Mouse (Mus musculus) MEL (cell line): ENCODE measurements around the gene Hmgcl. TPM values are rescaled to one million over a fixed set of nuclear protein-coding genes. Genes with fewer than 3 reads are reported as not detected.

Source experiments
- DNase-seq: peaks from one replicate; pipeline ENCODE4 v3.0.0; 2011; ENCODE audit warnings: low read depth, low spot score
- H3K27ac ChIP-seq: 2 replicates; pipeline ENCODE4 v1.5.1; 2012; ENCODE audit warnings: low read depth, mild to moderate bottlenecking, control low read depth, low read length, moderate library complexity; ENCODE audit not compliant: control insufficient read depth
- H3K27me3 ChIP-seq, 2 experiments: fragments of 150-350 bp in 1 of 2; sonication (generic) in 1 of 2; 2 replicates each; pipeline ENCODE4 v1.6.1; 2012; ENCODE audit warnings: low read length in 2 of 2, mild to moderate bottlenecking in 2 of 2, improper control_type of control experiment in 1 of 2, moderate library complexity in 1 of 2; ENCODE audit not compliant: insufficient read depth in 2 of 2, control insufficient read depth in 1 of 2
- H3K36me3 ChIP-seq, 2 experiments: 2 replicates each; pipeline ENCODE4 v1.6.1; 2012 to 2014; ENCODE audit warnings: low read length in 2 of 2, improper control_type of control experiment in 1 of 2, inconsistent platforms in 1 of 2, mild to moderate bottlenecking in 1 of 2; ENCODE audit not compliant: insufficient read depth in 2 of 2, control insufficient read depth in 1 of 2
- H3K4me1 ChIP-seq, 2 experiments: fragments of 150-350 bp in 1 of 2; sonication (generic) in 1 of 2; 2 replicates each; pipeline ENCODE4 v1.6.1; 2012; ENCODE audit warnings: low read length in 2 of 2, improper control_type of control experiment in 1 of 2, mild to moderate bottlenecking in 1 of 2; ENCODE audit not compliant: insufficient read depth in 2 of 2, control insufficient read depth in 1 of 2
- H3K4me3 ChIP-seq, 2 experiments: fragments of 150-350 bp in 1 of 2; sonication (generic) in 1 of 2; 2 replicates each; pipeline ENCODE4 v1.5.1; 2012; ENCODE audit warnings: low read depth in 2 of 2, low read length in 2 of 2, mild to moderate bottlenecking in 2 of 2, moderate library complexity in 2 of 2, control low read depth in 1 of 2, improper control_type of control experiment in 1 of 2; ENCODE audit not compliant: control insufficient read depth in 1 of 2, insufficient read depth in 1 of 2
- H3K79me2 ChIP-seq: 2 replicates; pipeline ENCODE4 v1.6.1; 2012; ENCODE audit warnings: mild to moderate bottlenecking, low read length, moderate library complexity; ENCODE audit not compliant: control insufficient read depth, poor library complexity, insufficient read depth
- H3K9ac ChIP-seq: 2 replicates; pipeline ENCODE4 v1.6.1; 2012; ENCODE audit warnings: low read depth, mild to moderate bottlenecking, control low read depth, low read length, moderate library complexity; ENCODE audit not compliant: control insufficient read depth, poor library complexity, severe bottlenecking
- H3K9me3 ChIP-seq: fragments of 150-350 bp; sonication (generic); replicated peaks from 2 replicates; pipeline ENCODE4 v1.6.1; 2012; ENCODE audit warnings: mild to moderate bottlenecking, low read length, improper control_type of control experiment, moderate library complexity; ENCODE audit not compliant: insufficient read depth
- CHD1 ChIP-seq: IDR thresholded peaks from 2 replicates; pipeline ENCODE4 v1.6.1; 2012; ENCODE audit warnings: low read depth, mild to moderate bottlenecking, inconsistent platforms, low read length, improper control_type of control experiment
- CHD2 ChIP-seq: IDR thresholded peaks from 2 replicates; pipeline ENCODE4 v1.6.1; 2011; ENCODE audit warnings: low read length, improper control_type of control experiment
- CTCF ChIP-seq, 3 experiments: IDR thresholded peaks in 2 of 3; conservative IDR thresholded peaks in 1 of 3; 2 replicates each; pipeline ENCODE4 v1.5.1; 2011 to 2012; ENCODE audit warnings: low read length in 3 of 3, low read depth in 2 of 3, mild to moderate bottlenecking in 2 of 3, improper control_type of control experiment in 1 of 3, inconsistent platforms in 1 of 3, mixed read lengths in 1 of 3, moderate library complexity in 1 of 3; ENCODE audit not compliant: control insufficient read depth in 1 of 3, insufficient read depth in 1 of 3, poor library complexity in 1 of 3, severe bottlenecking in 1 of 3
- ELF1 ChIP-seq: IDR thresholded peaks from 2 replicates; pipeline ENCODE4 v1.6.1; 2014; ENCODE audit warnings: low read depth, mild to moderate bottlenecking, inconsistent platforms, low read length, improper control_type of control experiment, moderate library complexity
- ETS1 ChIP-seq: IDR thresholded peaks from 2 replicates; pipeline ENCODE4 v1.6.1; 2012; ENCODE audit warnings: low read depth, mild to moderate bottlenecking, inconsistent platforms, low read length, improper control_type of control experiment, moderate library complexity
- GABPA ChIP-seq: IDR thresholded peaks from 2 replicates; pipeline ENCODE4 v1.6.1; 2012; ENCODE audit warnings: low read depth, mild to moderate bottlenecking, inconsistent platforms, low read length, improper control_type of control experiment, moderate library complexity
- GATA1 ChIP-seq: IDR thresholded peaks from 2 replicates; pipeline ENCODE4 v1.6.1; 2011; ENCODE audit warnings: low read depth, low read length, improper control_type of control experiment
- HCFC1 ChIP-seq: IDR thresholded peaks from 2 replicates; pipeline ENCODE4 v1.6.1; 2012; ENCODE audit warnings: low read depth, mild to moderate bottlenecking, inconsistent platforms, low read length, improper control_type of control experiment, moderate library complexity
- JUND ChIP-seq: IDR thresholded peaks from 2 replicates; pipeline ENCODE4 v1.6.1; 2011; ENCODE audit warnings: low read depth, mild to moderate bottlenecking, improper control_type of control experiment, low read length
- KAT2A ChIP-seq: conservative IDR thresholded peaks from 2 replicates; pipeline ENCODE4 v1.6.1; 2012; ENCODE audit warnings: low read depth, low read length, improper control_type of control experiment, inconsistent platforms
- MAFK ChIP-seq: IDR thresholded peaks from 2 replicates; pipeline ENCODE4 v1.6.1; 2011; ENCODE audit warnings: low read depth, mild to moderate bottlenecking, low read length, improper control_type of control experiment, borderline replicate concordance
- MAZ ChIP-seq: IDR thresholded peaks from 2 replicates; pipeline ENCODE4 v1.6.1; 2012; ENCODE audit warnings: low read depth, mild to moderate bottlenecking, inconsistent platforms, low read length, improper control_type of control experiment
- MEF2A ChIP-seq: IDR thresholded peaks from 2 replicates; pipeline ENCODE4 v1.6.1; 2014; ENCODE audit warnings: low read depth, mild to moderate bottlenecking, inconsistent platforms, low read length, improper control_type of control experiment; ENCODE audit not compliant: poor library complexity, insufficient replicate concordance, severe bottlenecking; ENCODE audit errors: extremely low read depth
- MYB ChIP-seq: IDR thresholded peaks from 2 replicates; pipeline ENCODE4 v1.6.1; 2011; ENCODE audit warnings: mild to moderate bottlenecking, low read depth, low read length, improper control_type of control experiment
- NELFE ChIP-seq: IDR thresholded peaks from 2 replicates; pipeline ENCODE4 v1.6.1; 2011; ENCODE audit warnings: low read depth, low read length, improper control_type of control experiment
- POLR2AphosphoS2 ChIP-seq: IDR thresholded peaks from 2 replicates; pipeline ENCODE4 v1.6.1; 2011; ENCODE audit warnings: low read length, improper control_type of control experiment
- POLR2AphosphoS5 ChIP-seq: IDR thresholded peaks from 2 replicates; pipeline ENCODE4 v1.6.1; 2012; ENCODE audit warnings: low read depth, borderline replicate concordance, mild to moderate bottlenecking, inconsistent platforms, low read length, moderate library complexity, mixed read lengths
- RAD21 ChIP-seq: IDR thresholded peaks from 2 replicates; pipeline ENCODE4 v1.6.1; 2011; ENCODE audit warnings: mild to moderate bottlenecking, low read depth, low read length, improper control_type of control experiment
- RCOR1 ChIP-seq: IDR thresholded peaks from 2 replicates; pipeline ENCODE4 v1.6.1; 2012; ENCODE audit warnings: low read depth, mild to moderate bottlenecking, inconsistent platforms, low read length, improper control_type of control experiment
- SIN3A ChIP-seq: IDR thresholded peaks from 2 replicates; pipeline ENCODE4 v1.6.1; 2012; ENCODE audit warnings: low read length, improper control_type of control experiment, inconsistent platforms
- SMC3 ChIP-seq: IDR thresholded peaks from 2 replicates; pipeline ENCODE4 v1.6.1; 2011; ENCODE audit warnings: low read depth, low read length, improper control_type of control experiment
- TAL1 ChIP-seq: IDR thresholded peaks from 2 replicates; pipeline ENCODE4 v1.6.1; 2012; ENCODE audit warnings: mild to moderate bottlenecking, inconsistent platforms, low read length, moderate library complexity, mixed read lengths
- TCF12 ChIP-seq: IDR thresholded peaks from 2 replicates; pipeline ENCODE4 v1.6.1; 2014; ENCODE audit warnings: low read depth, mild to moderate bottlenecking, inconsistent platforms, low read length, improper control_type of control experiment, moderate library complexity
- USF1 ChIP-seq: IDR thresholded peaks from 2 replicates; pipeline ENCODE4 v1.6.1; 2014; ENCODE audit warnings: low read depth, mild to moderate bottlenecking, inconsistent platforms, low read length, improper control_type of control experiment, moderate library complexity
- USF2 ChIP-seq, 2 experiments: IDR thresholded peaks; 2 replicates each; pipeline ENCODE4 v1.6.1; 2011 to 2012; ENCODE audit warnings: improper control_type of control experiment in 2 of 2, low read length in 2 of 2, borderline replicate concordance in 1 of 2, inconsistent platforms in 1 of 2, low read depth in 1 of 2, mild to moderate bottlenecking in 1 of 2; ENCODE audit not compliant: insufficient read depth in 1 of 2
- ZNF384 ChIP-seq: IDR thresholded peaks from 2 replicates; pipeline ENCODE4 v1.6.1; 2012; ENCODE audit warnings: low read depth, mild to moderate bottlenecking, inconsistent platforms, low read length, improper control_type of control experiment
- polyA plus RNA-seq, 2 experiments: library from polyadenylated mRNA; stranded (reverse) in 1 of 2; unstranded in 1 of 2; fragments of >175 nt in 1 of 2; fragments of >200 nt in 1 of 2; gene quantifications; 2 replicates each; pipeline versions ENCODE4 v1.2.1 to v1.2.4; 2012; ENCODE audit warnings: low replicate concordance in 2 of 2, low read depth in 1 of 2; ENCODE audit not compliant: insufficient read length in 2 of 2, insufficient read depth in 1 of 2, missing spikeins in 1 of 2
- total RNA-seq: library from RNA; depleted of rRNA; stranded (reverse); fragments of 300-350 nt; gene quantifications from 2 replicates; pipeline ENCODE4 v1.2.3, GENCODE M21; 2012

Hmgcl gene
- total and polyA plus RNA-seq, 3 experiments = 48.7 to 66.5 TPM; not detected in 1

DNA sequence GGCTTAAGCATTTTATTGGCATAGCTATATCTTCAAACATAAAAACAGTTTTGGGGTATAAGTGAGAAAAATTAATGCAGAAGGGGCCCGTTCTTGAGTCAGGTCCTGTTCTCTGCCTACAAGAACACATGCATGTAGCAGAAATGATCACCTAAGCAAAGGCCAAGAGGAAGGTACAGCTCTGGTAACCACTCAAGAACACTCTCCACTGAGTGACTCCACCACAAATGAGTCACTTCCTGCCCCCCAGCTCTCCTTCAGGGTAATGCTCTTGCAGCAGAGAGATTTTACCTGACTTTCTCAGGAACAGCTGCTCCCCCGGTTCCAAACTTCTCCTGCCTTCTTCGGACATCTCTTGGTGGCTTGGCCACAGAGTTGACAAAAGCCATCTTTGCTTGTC lies 60.6 kb downstream of the Hmgcl start:
- Histone ChIP-seq H3K79me2 (no peaks in the 10 kb centered on the region; the same call in 1 of the 2 replicates), H3K27ac (no peak overlapping the region), H3K9ac (no peak overlapping the region), H3K4me3 (no peak overlapping the region), H3K27me3 (no peaks in the 10 kb centered on the region), H3K9me3 (no peaks in the 10 kb centered on the region), H3K4me1 (peaks cover 0 to 3% of the 10 kb centered on the region in 2 experiments; a peak in 1 of 4 replicates), H3K36me3 (peaks cover 5 to 40% of the 10 kb centered on the region in 2 experiments)
- TF ChIP-seq POLR2AphosphoS2 (no peak), RCOR1 (no peak), USF2 (IDR thresholded peaks at IDR 0.05; ENCODE audit: borderline replicate concordance in 1 of 2, insufficient read depth in 1 of 2, low read depth in 1 of 2, low read length in 2 of 2) (no peak), CTCF (IDR thresholded peaks at IDR 0.05 in 2 of 3, conservative IDR thresholded peaks at IDR 0.05 in 1 of 3; ENCODE audit: control insufficient read depth in 1 of 3, insufficient read depth in 1 of 3, low read depth in 2 of 3, low read length in 3 of 3, poor library complexity in 1 of 3, severe bottlenecking in 1 of 3) (no peak), TAL1 (no peak), KAT2A (no peak), ELF1 (no peak), MAZ (no peak), GABPA (no peak), POLR2AphosphoS5 (no peak), SIN3A (no peak), JUND (no peak), GATA1 (no peak), CHD2 (no peak)
- DNase-seq = peak; percentile 45

DNA sequence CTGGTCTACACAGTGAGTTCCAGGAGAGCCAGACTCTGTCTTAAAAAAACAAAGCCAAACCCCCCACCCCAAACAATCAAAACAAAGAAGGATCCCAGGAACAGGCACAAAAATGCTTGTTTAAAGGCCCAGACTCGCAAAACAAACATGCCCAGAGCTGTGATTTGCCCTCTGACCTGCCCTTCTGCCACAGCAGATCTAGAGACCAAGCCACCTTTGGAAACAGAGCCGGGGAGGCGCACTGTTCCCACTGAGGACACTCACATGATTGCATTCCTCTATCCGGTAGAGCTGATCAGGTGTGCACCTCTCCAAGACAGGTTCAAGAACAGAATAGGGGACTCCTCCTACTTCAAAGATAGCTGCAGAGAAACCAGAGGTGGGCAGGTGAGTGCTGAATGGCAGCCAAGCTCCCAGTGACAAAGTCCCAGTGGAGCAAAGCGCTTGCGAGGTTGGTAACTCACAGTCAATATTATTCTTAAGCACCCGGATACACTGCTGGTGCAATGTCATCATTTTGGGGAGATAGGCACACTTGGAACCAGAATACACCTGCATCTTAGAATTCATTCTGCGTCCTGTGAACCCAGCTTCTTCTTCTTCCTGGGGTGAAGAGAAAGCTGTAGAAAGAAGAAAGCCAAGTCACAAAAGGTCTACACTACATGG lies 62.7 kb downstream of the Hmgcl start:
- no peak for DNase-seq
- Histone ChIP-seq H3K36me3 (peaks cover 5 to 43% of the 10 kb centered on the region in 2 experiments), H3K79me2 (no peaks in the 10 kb centered on the region; the same call in 1 of the 2 replicates), H3K27ac (no peak overlapping the region)
- TF ChIP-seq NELFE (no peak), TCF12 (no peak), ETS1 (no peak), MYB (no peak), JUND (no peak), MAFK (no peak), SIN3A (no peak), ZNF384 (no peak), CHD2 (no peak), USF1 (no peak), CHD1 (no peak), POLR2AphosphoS2 (no peak), SMC3 (no peak), HCFC1 (no peak), RAD21 (no peak), MEF2A (no peak), USF2 (IDR thresholded peaks at IDR 0.05; ENCODE audit: borderline replicate concordance in 1 of 2, insufficient read depth in 1 of 2, low read depth in 1 of 2, low read length in 2 of 2) (no peak)
- TF ChIP-seq, all 39 proteins: peak for 0
- Histone ChIP-seq H3K9me3 (no peaks in the 10 kb centered on the region), H3K9ac (no peak overlapping the region), H3K27me3 (no peaks in the 10 kb centered on the region), H3K4me3 (no peak overlapping the region), H3K4me1 (peaks cover 0 to 3% of the 10 kb centered on the region in 2 experiments; a peak in 1 of 4 replicates)
